Mouse (Mus musculus): ENCODE results near the gene Nxnl1.

Nxnl1 gene

DNA sequence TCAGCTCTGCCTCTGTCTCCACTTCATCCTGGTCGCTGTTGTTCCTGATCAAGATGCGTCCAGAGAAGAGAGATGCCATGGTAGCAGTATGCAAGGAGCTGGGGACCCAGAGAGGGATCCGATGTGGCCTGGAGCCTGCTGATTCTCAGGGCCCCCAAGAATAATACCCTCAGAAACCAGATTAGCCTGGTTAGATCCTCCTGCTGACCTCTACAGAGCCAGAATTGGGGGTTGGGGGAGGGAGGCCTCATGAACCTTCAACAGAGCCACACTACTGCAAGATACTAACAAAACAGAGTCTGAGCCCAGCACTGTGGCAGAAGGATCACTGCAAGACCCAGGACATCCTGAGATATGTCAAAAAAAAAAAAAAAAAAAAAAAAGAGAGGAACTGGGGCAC lies at the start of gene Nxnl1:
TSS of gene Nxnl1 (minus strand) at position 101 of the 400 bp plus-strand sequence.
- no peak for DNase-seq

DNA sequence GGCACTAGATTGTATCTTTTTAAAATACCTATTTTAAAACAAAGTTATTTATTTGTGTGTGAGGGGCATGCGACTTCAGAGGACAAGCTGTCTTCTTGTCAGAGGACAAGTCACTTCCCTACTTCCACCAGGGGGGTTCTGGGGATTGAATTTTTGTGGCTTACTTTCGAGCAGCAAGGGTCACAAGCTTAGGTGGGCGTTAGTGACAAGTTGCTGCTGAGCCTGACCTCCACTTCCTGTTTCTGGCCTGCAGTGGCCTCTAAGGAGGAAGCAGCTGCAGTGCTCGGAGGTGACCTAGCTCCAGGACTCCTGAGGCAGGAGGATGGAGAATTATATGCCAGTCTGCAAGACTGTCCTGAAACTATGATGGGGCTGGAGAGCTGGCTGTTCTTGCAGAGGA lies 47.0 kb upstream of the Nxnl1 start:
- DNase-seq: peak; percentile 74

DNA sequence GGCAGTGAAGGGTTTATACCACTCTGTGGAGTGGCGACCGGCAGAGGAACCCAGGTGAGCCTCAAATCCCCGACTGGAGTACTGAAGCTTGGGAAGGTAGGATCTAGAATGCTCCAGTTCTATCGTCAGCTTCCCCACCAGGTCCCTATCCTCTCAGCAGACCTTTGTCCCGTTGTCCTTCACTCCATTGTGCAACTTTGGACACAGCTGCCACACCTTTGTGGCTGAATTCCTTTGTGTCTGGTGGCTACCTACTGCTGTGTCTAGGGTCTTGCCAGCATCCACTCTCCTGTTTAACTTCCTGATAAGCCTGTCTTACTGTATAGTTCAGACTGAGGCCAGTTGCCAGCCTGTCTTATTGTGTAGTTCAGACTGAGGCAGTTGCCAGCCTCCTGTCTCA lies 45.7 kb upstream of the Nxnl1 start:
- no peak for DNase-seq

DNA sequence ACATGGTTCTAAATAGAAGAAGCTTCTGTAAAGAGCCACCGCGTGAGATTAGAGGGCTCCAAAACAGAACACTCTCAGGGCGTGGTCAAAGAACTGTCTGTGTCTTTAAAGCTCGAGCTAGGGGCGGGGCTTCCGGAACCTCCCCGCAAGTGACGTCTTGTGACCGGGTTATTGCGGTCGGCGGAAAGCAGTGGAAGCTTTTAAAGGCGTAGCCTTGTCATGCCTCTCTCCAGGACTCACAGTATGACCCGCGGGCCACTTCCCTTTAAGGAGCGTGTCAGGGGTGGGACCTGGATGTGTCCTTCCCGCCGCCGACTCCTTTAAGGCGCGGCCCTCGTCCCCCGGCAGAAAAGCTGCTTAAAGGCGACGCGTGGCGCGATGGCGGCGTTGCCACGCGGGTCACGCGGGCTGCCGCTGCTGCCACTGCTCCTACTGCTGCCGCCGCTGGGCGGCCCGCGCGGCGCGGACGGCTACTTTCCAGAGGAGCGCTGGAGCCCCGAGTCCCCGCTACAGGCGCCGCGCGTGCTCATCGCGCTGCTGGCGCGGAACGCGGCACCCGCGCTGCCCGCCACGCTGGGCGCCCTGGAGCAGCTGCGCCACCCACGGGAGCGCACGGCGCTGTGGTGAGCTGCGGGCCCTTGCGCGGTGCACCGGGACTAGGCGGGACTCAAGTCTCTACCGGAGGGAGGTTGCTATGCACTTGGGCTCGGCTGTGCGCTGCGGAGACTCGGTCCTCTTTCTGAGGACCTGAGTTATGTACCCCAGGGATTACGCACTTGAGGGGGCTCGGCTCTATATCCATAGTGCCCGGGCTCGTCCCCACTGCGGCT lies 44.6 kb upstream of the Nxnl1 start, which contains the start of gene Colgalt1:
TSS of gene Colgalt1 (plus strand) at position 177 of the 830 bp plus-strand sequence.
- DNase-seq: peak; percentile 99

DNA sequence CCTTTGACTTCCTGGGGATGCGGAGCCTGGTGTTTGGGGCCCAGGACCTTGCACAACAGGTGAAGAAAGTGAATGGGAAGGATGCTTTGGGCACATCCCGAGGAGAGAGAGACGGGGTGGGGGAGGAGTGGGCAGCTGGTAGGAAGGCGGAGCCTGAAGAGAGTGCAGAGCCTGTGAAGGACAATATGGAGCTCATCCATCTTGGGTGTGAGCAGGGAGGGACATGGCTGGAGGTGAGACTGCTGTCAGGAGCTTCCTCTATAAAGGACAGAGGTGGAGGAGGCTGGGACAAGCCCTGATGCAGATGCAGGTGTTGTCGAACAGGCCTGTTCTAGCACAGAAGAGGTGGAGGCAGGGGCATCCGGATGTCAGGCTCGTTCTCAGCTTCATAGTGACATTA lies 37.6 kb upstream of the Nxnl1 start:
- no peak for DNase-seq

DNA sequence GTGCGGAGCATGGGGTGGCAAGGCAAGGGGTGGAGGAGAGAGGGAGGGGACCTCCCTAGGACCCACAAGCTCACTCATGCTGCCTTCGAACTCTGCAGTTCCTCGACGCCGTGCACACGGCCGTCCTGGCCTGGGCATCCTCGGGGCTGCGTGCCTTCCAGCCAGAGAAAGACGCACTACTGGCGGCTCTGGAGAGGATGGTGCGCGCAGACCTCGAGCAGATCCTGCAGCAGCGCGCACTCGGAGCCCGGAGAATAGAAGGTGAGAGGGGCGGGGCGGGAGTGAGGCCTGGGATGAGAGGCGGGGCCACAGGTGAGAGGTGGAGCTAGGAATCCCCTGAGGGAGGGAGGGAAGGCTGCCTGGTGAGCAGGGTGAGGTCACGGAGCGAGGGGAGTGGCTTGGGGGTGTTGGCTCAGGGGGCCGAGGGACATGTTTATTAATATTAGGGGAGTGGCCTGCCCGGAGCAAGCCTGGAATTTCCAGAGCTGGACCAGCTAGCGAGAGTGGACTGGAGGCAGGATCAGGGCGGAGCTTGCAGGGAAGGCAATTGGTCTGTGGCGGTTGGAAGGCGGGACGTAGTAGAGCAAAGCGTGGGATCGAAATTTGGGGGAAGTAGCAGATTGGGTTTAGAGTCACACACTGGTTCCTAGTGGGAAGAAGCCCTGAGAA lies 36.4 kb upstream of the Nxnl1 start:
- no peak for DNase-seq

DNA sequence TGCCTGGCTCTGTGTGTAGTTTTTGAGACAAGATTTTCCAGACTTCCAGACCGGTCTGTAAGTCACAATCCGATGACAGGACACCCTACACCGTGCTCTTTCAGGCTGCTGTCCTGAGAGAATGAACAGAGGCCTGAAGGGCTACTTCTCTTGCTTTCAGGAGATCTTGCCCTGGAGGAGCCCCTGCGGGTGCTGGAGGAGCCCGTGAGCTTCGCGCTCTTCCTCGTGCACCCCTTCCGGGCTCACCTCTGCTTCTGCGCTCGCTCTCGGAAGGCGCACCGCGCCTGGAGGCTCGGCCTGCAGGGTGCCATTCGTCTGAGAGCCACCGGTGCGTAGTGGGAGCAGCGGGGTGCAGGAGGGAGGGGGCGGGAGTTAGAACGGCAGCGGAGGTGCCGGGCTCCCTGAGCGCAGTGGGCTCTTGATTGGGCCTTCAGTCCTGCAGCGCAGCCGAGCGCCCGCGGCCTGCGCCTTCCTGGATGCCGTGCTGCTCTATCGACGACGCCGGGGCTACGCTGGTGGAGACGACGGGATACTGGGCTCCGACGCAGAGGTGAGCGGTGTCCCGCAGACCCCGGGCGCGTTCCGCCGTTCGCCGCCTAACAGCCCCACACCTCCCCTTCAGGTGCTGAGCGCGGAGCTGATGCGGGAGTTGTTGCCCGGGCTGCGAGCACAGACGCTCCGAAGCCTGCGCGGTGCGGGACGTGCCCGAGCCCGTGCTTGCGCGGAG lies 35.7 kb upstream of the Nxnl1 start:
- no peak for DNase-seq

DNA sequence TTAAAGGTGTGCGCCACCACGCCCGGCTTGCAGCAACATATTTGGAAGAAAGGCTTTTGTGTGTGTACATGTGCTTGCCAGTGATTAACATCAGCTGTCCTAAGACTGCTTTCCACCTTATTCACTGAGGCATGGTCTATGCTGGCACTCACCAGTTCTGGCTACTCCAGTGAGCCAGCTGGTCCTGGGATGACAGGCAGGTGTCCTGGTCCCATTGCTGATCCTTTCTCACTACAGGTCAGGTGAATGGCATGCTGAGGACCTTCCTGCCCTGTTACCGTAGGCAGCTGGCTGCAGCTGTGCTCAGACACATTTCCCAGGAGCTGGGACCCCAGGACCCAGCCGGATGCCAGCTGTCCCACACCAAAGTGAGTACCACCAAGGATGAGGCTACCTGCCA lies 32.4 kb upstream of the Nxnl1 start:
- DNase-seq: no peak

DNA sequence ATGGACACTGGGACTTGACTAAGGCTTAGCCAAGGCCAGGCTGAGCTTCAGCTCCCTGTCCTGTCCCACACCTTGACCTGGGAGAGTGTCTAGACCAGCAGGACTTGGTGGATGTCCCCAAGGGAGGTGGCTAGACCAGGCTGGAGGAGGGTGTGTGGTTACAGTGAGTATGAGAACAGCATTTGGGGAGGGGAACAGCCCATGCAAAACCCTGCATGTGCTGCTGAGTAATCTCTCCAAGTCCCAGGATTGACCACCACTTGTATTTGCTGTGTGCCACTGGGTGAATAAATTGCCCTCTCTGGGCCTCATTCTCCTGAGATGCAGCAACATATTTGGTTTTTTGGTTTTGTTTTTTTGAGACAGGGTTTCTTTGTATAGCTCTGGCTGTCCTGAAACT lies 32.0 kb upstream of the Nxnl1 start:
- no peak for DNase-seq

DNA sequence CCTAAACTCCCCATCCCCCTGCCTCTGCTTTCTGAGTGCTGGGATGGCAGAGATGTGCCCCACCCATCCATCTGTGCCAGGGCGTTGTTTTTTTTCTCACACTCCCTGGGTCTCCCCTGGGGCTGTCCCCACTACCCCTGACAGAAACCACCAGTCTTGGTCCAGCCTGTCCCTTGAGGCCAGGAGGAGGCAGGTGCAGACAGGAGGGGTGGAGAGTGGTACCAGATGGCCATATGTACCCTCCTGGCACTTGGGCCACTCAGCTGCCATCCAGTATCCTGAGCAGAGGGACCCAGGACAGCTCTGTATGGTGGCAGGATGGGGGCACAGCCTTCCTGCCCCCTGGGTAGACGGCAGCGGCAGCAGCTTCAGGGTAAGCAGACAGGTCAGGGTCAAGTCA lies 31.1 kb upstream of the Nxnl1 start, which contains the start of gene Fam129c:
TSS of gene Fam129c (plus strand) at position 198 of the 400 bp plus-strand sequence.
- DNase-seq: no peak

DNA sequence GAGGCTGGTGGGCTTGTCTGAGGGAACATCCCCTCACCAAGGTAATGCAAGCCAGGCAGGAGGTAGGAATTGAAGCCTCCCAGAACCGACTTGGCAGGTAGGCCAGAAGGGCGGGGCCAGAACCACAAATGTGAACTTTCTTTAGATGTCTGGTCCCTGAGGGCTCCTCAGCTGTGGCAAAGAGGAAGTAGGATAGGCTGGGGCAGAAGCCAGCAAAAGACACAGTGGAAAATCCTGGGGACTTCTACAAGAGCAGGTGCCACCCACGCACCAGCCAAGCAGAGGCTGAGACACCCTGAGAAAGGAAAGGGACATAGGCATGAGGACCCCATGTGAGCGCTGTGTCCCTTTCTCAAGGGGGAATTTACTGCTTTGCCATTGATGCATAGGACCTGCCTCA lies 30.4 kb upstream of the Nxnl1 start:
- DNase-seq: no peak

DNA sequence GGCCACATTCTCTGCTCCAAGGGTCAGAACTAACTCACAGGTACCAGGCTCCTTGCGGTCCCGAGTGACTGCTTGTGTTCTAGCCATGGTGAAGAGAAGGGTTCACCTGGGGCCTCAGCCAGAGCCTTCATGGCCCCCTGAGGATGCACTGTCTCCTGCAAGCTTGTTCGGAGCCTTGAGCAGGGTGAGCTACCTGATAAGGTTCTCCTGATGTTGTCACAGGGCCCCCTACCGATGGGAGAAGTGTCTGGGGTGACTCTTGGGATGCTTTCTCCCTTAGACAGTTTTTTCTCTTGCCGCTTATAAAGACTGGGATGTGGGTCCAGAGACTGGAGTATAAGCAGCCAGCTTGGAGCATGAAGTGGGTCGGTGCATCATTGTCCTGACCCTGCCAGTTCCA lies 30.0 kb upstream of the Nxnl1 start:
- DNase-seq: no peak

DNA sequence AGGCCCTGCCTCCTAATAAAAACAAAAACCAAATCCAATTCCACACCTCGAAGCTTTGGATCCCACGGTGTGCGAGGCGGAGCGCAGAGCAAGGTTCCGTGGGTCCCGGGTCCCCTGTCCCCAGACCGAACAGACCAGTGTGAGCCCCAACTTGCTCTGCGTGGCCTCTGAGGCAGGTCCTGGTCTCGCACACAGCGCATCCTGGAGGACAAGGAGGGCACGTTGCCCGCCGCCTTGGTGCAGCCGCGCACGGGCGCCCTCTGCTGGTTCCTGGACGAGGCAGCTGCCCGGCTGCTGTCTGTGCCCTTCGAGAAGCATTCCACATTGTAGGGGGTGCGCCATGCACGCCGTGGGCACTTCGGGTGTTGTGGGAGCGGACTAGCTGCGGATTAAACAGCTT lies 29.5 kb upstream of the Nxnl1 start:
- DNase-seq: peak; percentile 85

DNA sequence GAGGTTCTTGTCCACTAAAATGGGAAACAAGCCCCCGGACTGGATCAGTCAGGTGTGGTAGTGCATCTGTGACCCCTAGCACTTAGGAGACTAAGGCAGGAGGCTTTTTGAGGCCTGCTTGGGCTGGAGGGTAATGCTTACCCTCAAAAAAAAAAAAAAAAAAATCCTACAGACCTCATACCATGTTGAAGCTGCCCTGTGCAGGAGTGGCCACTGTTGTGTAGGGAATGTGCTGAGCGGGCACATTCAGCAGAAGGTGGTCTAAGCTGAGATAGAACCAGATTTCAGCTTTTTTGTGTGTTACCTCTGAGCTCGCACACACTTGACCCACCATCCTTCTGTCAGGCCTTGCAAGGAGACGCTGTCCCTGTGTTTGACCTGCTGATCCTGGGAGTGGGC lies 27.9 kb upstream of the Nxnl1 start:
- DNase-seq: no peak

DNA sequence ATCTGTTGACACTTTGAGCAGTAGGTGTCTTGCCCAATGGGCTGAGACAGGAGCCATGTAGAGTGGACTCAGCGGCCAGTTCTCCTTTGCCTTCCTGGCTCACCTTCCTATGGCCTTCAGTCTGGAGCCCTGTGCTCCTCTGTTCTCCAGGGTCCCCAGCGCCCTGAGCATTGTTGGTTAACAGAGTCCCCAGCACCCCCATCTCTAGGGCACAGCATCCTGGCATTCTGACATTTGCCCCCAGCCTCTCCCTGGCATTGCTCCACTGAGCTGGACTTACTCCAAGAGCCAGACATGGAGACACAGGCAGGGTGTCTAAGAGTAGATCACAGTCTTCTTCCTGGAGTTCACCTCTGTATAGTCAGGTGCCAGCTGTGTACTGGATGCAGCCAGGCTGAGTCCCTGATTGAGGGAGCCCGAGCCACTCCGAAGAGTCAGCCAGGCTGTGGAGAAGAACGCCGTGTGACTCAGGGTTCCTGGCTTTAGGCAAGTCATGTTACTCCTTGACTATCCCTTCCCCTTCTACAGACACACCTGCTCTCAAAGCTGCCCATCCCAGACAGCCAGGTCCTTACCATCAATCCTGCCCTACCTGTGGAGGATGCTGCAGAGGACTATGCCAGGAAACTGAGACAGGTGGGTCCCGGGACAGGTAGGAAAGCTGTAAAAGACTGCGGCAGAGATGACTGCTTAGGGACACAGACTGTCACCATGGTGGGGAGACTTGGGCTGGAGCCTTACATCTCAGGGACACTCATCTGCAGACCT lies 27.3 kb upstream of the Nxnl1 start:
- DNase-seq: no peak

DNA sequence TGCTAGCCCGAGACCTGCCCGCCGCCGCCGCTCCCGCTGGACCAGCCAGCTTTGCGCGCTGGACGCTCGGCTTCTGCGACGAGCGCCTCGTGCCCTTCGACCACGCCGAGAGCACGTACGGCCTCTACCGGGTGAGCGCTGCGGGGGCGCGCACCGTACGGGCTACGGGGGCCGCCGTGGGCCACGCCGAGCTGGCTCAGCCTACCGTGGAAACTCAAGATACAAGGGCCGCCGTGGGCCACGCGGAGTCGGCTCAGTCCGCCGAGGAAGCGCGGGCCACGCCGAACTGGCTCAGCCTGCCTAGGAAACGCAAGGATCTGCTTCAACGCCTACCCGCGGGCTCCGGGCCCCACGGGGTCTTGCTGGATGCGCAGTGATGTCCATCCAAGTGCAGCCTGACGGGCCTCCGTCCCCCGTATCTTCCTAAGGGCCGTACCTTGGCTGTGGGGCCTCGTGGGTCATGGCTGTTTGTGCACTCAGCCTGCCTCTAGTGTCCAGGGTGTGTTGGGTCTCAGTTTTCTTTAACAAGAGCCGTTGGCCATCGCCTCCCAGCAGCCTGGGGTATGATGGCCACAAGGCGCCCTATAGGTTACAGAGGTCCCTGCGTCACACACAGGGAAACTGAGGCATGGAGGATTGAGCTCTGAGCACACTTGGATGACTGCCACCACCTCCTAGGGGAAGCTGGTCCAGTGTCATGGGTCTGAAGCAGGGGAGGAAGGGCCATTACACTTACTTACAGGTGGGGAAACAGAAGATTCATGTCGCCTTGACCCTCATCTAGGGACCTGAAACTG lies 26.2 kb upstream of the Nxnl1 start:
- peak; percentile 88 for DNase-seq

DNA sequence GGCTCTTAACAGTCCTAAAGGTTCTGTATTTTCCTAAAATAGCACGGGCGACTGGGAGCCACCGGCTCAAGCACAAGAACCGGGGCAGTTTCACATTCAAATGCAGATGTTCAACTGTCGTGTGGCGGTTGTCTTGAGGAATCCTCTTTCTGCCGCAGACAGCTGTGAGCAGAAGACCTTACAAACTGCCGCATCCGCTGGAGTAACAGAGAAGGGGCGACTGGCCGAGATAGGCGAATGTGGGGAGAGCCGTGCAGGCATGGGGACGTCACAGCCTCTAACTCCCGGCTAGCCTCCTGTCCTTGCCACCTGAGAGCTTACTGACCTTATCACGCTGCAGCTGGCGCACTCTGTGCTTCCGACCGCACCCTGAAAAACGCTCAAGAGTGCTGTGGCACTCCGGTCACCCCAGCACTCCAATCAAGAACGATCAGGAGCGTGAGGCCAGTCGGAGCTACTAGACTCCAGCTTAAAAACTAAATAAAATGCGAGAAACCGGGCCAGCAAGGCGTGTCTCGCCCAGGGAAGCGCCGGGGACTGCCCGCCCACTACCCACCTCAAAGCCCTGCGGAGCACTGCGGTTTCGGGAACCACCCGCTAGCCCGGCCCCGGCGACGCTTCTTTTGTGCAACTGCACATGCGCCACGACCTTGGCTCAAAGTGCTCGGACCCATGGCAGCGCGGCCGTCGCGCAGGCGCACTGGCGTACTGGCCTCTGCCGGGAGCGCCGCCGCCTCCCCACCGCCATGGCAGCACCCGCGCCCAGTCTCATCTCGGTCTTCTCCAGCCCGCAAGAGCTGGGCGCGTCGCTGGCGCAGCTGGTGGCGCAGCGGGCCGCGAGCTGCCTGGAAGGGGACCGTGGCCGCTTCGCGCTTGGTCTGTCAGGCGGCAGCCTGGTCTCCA lies 25.3 kb upstream of the Nxnl1 start, which contains the start of gene Pgls:
TSS of gene Pgls (plus strand) at position 706 of the 903 bp plus-strand sequence.
- DNase-seq: peak; percentile 97

DNA sequence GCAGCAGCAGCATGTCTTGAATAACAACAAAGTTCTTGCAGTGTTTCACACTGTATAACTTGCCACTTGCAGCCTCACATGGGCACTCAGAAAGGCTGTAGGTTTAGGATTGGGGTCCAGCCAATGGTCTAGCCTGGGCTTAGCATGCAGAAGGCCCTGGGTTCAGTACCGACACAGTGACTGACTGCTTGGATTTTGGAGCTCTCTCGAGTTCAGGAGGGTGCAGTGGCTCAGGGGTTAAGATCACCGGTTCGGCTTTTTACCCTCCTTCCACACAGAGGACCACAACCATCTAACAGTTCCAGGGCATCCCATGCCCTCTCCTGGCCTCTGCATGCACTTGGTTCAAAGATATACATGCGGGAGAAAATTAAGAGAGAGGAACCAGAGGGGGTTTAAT lies 24.6 kb upstream of the Nxnl1 start:
- DNase-seq: no peak

DNA sequence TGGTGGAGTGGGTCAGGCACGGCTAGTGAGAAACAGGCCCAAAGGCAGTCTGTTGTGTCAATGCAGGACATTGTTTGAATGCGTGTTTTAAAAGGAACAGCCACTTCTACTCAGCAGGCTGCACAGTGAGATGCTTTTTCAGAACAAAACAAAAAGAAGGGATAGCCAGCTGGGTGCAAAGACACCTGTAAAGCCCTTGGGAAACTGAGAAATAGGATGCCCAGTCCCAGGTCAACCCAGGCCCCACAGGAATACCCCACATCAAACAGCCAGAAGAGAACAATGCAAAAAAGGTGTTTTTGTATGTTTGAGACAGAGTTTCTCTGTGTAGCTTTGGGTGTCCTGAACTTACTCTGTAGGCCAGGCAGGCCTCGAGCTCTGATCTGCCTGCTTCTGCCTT lies 22.4 kb upstream of the Nxnl1 start:
- no peak for DNase-seq

DNA sequence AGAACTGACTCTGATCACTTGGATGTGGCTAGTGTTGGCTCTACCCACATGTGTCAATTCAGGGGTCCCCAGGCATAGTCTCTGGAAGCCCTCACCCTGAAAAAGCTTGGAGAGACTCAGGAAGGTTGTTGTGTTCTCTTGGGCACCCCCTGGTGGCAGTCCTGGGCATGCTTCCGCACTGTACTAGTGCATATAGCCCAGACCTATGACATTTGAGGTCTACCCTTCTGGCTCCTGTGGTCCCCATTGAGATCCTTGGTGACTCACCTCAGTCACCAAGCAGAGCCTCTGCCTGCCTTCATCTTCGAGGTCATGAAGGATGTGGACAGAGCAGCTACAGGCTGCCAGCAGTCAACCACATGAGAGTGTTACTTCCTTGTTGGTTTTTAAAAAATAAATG lies 20.5 kb upstream of the Nxnl1 start:
- DNase-seq: no peak

DNA sequence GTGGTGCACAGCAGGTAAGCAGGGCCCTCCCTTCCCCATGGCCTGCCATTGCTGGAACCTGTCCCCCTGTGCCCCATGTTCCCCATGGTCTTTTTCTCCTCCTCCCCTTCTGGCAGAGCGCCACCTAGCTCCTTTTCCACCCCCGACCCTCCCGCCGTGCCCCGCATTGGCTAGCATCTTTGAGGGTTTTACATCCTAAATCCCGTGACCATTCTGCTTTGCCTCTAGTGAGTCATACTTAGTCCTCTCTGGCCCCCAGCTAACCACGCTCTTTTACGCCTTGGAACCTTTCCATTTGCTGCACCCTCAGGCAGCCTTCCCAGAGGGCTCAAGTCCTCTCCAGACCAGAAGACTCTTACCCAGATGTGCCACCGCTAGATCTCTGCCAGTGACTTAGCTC lies 13.8 kb upstream of the Nxnl1 start:
- DNase-seq: no peak
